Mouse (Mus musculus) G1E-ER4 (cell line): ENCODE data around the gene Gpatch2l. TPM values are rescaled to one million over a fixed set of nuclear protein-coding genes. Genes with fewer than 3 reads are reported as not detected.

Experiments
- GATA1 ChIP-seq: IDR thresholded peaks from one replicate; pipeline ENCODE4 v1.8.0; 2012; ENCODE audit warnings: low read length, inconsistent platforms
- polyA plus RNA-seq: library from polyadenylated mRNA; stranded (reverse); fragments of >175 nt; gene quantifications from 2 replicates; pipeline ENCODE4 v1.2.3, GENCODE M21; 2012

Gpatch2l gene
- polyA plus RNA-seq, result 10.1 and 11.5 TPM in 2 replicates

- TF ChIP-seq GATA1, result no peak
These were observed at the start of gene Gpatch2l for GRCm38 (mm10) chr12:86241604-86242536. Gene Gpatch2l, plus strand, starts transcription at chr12:86241858.

- no peak for TF ChIP-seq GATA1
These were observed 49.6 kb upstream of the Gpatch2l start for GRCm38 (mm10) chr12:86192036-86192449.

GRCm38 (mm10) chr12:86196944-86197343 is 44.7 kb upstream of the Gpatch2l start:
- no peak for TF ChIP-seq GATA1

GRCm38 (mm10) chr12:86203443-86204057 is 38.1 kb upstream of the Gpatch2l start:
- no peak for TF ChIP-seq GATA1

GRCm38 (mm10) chr12:86211099-86211520 is 30.5 kb upstream of the Gpatch2l start:
- no peak for TF ChIP-seq GATA1

- no peak for TF ChIP-seq GATA1
These were observed 28.8 kb upstream of the Gpatch2l start for GRCm38 (mm10) chr12:86212693-86213470.

GRCm38 (mm10) chr12:86214201-86214600 is 27.5 kb upstream of the Gpatch2l start:
- TF ChIP-seq GATA1, result no peak

- no peak for TF ChIP-seq GATA1
These were observed 24.8 kb upstream of the Gpatch2l start for GRCm38 (mm10) chr12:86216687-86217421.

- no peak for TF ChIP-seq GATA1
These were observed 21.2 kb upstream of the Gpatch2l start for GRCm38 (mm10) chr12:86220200-86221021.

- TF ChIP-seq GATA1, result no peak
These were observed 20.5 kb upstream of the Gpatch2l start for GRCm38 (mm10) chr12:86221074-86221703.

- no peak for TF ChIP-seq GATA1
These were observed 7.4 kb upstream of the Gpatch2l start for GRCm38 (mm10) chr12:86234295-86234694.

GRCm38 (mm10) chr12:86238736-86239135 is 2.9 kb upstream of the Gpatch2l start:
- no peak for TF ChIP-seq GATA1

GRCm38 (mm10) chr12:86242563-86242962 is 905 bp downstream of the Gpatch2l start:
- TF ChIP-seq GATA1, result no peak

- TF ChIP-seq GATA1, result no peak
These were observed 2.3 kb downstream of the Gpatch2l start for GRCm38 (mm10) chr12:86243936-86244335.
